Mouse (Mus musculus): ENCODE data around the gene Abat. TPM values are rescaled to one million over a fixed set of nuclear protein-coding genes. Genes with fewer than 3 reads are reported as not detected.

Gene Abat
- polyA plus RNA-seq, 1 experiment from 2014 or later, result 111 TPM

GRCm38 (mm10) chr16:8667814-8668213, 154.6 kb downstream of the Abat start:
- no peak for ATAC-seq (ENCODE audit: low FRiP score)
- Histone ChIP-seq H3K4me1 (peaks cover 86% of the 10 kb centered on the region), H3K36me3 (peaks cover under 1% of the 10 kb centered on the region), H3K27me3 (replicated peaks) (no peaks in the 10 kb centered on the region), H3K9ac (replicated peaks) (no peak overlapping the region), H3K4me3 (replicated peaks) (no peak overlapping the region), H3K4me2 (peak overlapping the region; percentile 88), H3K9me3 (replicated peaks) (no peaks in the 10 kb centered on the region), H3K27ac (replicated peaks) (no peak overlapping the region)
- 69% methylated on average over 4 of the region's 4 CpGs for WGBS

DNA sequence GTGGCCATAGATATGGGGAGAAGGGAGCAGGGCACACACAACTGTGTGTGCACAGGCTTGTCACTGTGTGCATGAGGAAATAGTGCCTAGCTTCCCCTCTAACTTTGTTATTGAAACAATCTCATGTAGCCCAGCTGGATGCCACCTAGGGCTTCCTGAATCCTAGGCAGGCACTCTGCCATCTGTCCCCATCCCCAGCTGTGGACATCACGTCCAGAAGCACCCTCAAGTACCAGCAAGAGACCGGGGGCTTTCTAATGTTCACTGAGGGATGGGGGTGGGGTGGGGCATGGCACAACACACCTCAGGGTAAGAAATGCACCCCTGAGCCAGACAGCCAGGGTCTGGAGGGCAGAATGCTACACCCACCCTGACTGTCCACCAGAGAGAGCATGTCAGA, 155.2 kb downstream of the Abat start:
- no peak for ATAC-seq (ENCODE audit: low FRiP score)
- H3K4me3 ChIP-seq (replicated peaks), result no peak overlapping the region
- no peaks in the 10 kb centered on the region for H3K9me3 ChIP-seq (replicated peaks)
- peaks cover 82% of the 10 kb centered on the region for H3K4me1 ChIP-seq
- H3K4me2 ChIP-seq, result peak overlapping the region; percentile 88
- no peak overlapping the region for H3K27ac ChIP-seq (replicated peaks)
- WGBS, result 45% methylated on average over 2 of the region's 2 CpGs
- H3K9ac ChIP-seq (replicated peaks), result no peak overlapping the region
- H3K27me3 ChIP-seq (replicated peaks), result no peaks in the 10 kb centered on the region
- no peaks in the 10 kb centered on the region; the same call in 1 of the 2 replicates for H3K36me3 ChIP-seq

DNA sequence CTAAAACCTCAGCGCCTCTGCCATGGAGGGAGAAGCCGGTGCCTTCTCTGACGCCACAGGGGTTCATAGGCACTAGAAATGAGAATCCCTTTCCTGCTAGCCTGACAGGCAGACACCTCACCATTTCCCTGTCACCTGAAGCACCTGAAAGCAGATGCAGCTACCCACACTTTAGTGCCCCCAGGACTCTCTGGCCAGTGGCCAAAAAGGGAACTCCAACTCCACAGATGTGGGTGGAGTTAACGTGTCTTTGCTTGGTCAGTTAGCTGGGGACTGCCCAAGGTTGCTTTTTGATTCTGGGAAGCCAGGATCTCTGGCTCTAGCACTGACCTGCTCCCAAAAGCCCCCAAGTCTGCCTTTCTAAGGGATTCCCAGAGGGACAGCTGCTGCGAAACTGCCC, 156.2 kb downstream of the Abat start:
- Histone ChIP-seq H3K27me3 (replicated peaks) (no peaks in the 10 kb centered on the region), H3K9me3 (replicated peaks) (no peaks in the 10 kb centered on the region), H3K27ac (replicated peaks) (peak overlapping the region; percentile 81), H3K4me2 (peak overlapping the region; percentile 88), H3K9ac (replicated peaks) (peak overlapping the region; percentile 80), H3K36me3 (no peaks in the 10 kb centered on the region), H3K4me3 (replicated peaks) (peak overlapping the region; percentile 93), H3K4me1 (peaks cover 76% of the 10 kb centered on the region)
- 48% methylated on average over 5 of the region's 5 CpGs for WGBS
- ATAC-seq (ENCODE audit: low FRiP score), result no peak

DNA sequence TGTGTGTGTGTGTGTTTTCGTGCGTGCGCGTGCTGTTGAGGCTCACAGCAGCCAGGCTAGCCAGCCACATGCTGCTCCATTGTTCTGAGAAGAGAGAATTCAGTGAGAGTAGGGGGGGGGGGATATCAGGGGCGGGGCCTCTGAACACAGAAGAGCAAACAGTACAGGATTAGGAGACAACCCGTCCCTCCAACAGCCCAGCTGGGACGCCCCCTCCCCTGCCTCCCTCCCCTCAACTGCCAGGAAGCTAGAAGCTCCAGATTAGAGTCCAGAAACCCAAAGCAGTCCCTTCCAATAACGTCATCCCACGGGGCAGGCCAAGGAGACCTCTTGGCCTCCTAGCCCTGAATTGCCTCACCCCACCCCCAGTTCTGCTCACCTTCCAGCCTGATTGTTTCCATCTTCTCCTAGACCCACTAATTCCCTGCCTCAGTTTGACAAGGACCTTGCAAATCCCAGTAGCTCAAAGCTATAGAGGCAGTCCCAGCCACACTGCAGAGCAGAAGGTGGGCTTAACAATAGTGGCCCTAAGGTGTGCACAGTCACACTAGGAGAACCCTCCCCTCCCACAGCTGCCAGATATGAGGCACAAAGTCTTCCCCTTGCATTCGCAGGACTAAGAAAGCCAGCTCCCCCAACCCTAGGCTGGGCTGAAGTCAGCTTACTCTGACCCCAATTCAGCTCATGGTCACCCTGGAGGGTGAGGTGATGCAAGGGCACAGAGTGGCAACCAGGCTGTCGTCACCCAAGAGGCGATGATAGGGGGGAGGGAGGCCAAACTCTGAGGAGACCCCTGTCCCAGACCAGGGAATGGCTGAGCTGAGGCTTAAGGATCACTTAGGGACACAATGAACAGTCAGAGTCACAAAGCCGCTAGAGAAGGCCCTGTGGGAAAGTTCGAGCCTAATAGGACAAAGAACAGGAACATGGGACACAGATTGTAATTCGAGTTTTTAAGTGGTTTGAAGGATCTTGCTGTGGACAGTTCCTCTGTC, 157.1 kb downstream of the Abat start:
- ATAC-seq (ENCODE audit: low FRiP score), result peak; percentile 48
- Histone ChIP-seq H3K4me2 (peak overlapping the region; percentile 88), H3K9ac (replicated peaks) (peak overlapping the region; percentile 80), H3K36me3 (no peaks in the 10 kb centered on the region), H3K9me3 (replicated peaks) (no peaks in the 10 kb centered on the region), H3K4me1 (peaks cover 67% of the 10 kb centered on the region), H3K27ac (replicated peaks) (peak overlapping the region; percentile 81), H3K27me3 (replicated peaks) (no peaks in the 10 kb centered on the region), H3K4me3 (replicated peaks) (peak overlapping the region; percentile 93)
- 3% methylated on average over 15 of the region's 15 CpGs for WGBS

Small RNA genes lying within 50 kb of the gene (microRNA-seq; reads per million reads assigned to microRNA genes)
- gene Gm22137, result not detected

Other genes starting within 250 kb of the Abat start
- 1.3 and 1.5 TPM in 2 replicates for gene Tmem114, start 88.3 kb upstream of the Abat start, polyA plus RNA-seq (2015; fragmentation: Nextera tagmentation; extraction: Ambion mirVana)
- gene Mettl22, start 42.6 kb upstream of the Abat start, polyA plus RNA-seq (2015; fragmentation: Nextera tagmentation; extraction: Ambion mirVana), result 45.7 and 54.2 TPM in 2 replicates
- gene Pmm2, start 124.2 kb downstream of the Abat start, polyA plus RNA-seq (2015; fragmentation: Nextera tagmentation; extraction: Ambion mirVana), result 38.2 and 44.6 TPM in 2 replicates
- gene Tmem186, start 124.3 kb downstream of the Abat start, polyA plus RNA-seq (2015; fragmentation: Nextera tagmentation; extraction: Ambion mirVana), result 20.0 and 22.0 TPM in 2 replicates
- gene Carhsp1, start 158.7 kb downstream of the Abat start, polyA plus RNA-seq (2015; fragmentation: Nextera tagmentation; extraction: Ambion mirVana), result 141 and 152 TPM in 2 replicates
- gene Gm5767, start 167.3 kb downstream of the Abat start, polyA plus RNA-seq (2015; fragmentation: Nextera tagmentation; extraction: Ambion mirVana), result not detected in 2 replicates

Data from neural tube, embryonic 15.5 days (tissue).